Mouse (Mus musculus) granulocyte monocyte progenitor cell, adult 5-6 weeks (primary cell): Measurements from ENCODE around the gene Dnah3. TPM values are rescaled to one million over a fixed set of nuclear protein-coding genes. Genes with fewer than 3 reads are reported as not detected.

ENCODE experiments used
- ATAC-seq: replicated peaks from 2 replicates; pipeline ENCODE4 v1.8.0; 2016; ENCODE audit warnings: mild to moderate bottlenecking, moderate TSS enrichment, inconsistent platforms; ENCODE audit not compliant: poor library complexity, severe bottlenecking
- total RNA-seq, 2 experiments: library from RNA; stranded (forward) in 1 of 2; stranded (reverse) in 1 of 2; fragments of 200-712, 200-1000 nt in 1 of 2; fragments of >200 nt in 1 of 2; fragmentation: Nextera tagmentation in 1 of 2; gene quantifications; 2 replicates each; pipeline ENCODE4 v1.2.3; 2014 to 2017

The Dnah3 gene
- total RNA-seq (2014; fragmentation: Nextera tagmentation): not detected in 2 replicates
- total RNA-seq (2017): not detected in 2 replicates

GRCm38 (mm10) chr7:120095180-120095579, at the start of gene Dnah3:
TSS of gene Dnah3 (minus strand) at chr7:120095280.
- ATAC-seq: no peak

- no peak for ATAC-seq
These were observed 47.7 kb upstream of the Dnah3 start for GRCm38 (mm10) chr7:120142743-120143142.

GRCm38 (mm10) chr7:120128951-120129350, 33.9 kb upstream of the Dnah3 start:
- ATAC-seq: no peak

- ATAC-seq: no peak
These were observed 32.6 kb upstream of the Dnah3 start for GRCm38 (mm10) chr7:120127686-120128059.

GRCm38 (mm10) chr7:120126976-120127685, 32.1 kb upstream of the Dnah3 start:
- no peak for ATAC-seq

GRCm38 (mm10) chr7:120124844-120125243, 29.8 kb upstream of the Dnah3 start:
- peak; percentile 81 for ATAC-seq

GRCm38 (mm10) chr7:120123776-120124175, 28.7 kb upstream of the Dnah3 start:
- ATAC-seq: no peak

GRCm38 (mm10) chr7:120117529-120117928, 22.4 kb upstream of the Dnah3 start:
- no peak for ATAC-seq

- no peak for ATAC-seq
These were observed 21.9 kb upstream of the Dnah3 start for GRCm38 (mm10) chr7:120116976-120117375.

GRCm38 (mm10) chr7:120109676-120110075, 14.6 kb upstream of the Dnah3 start:
- no peak for ATAC-seq

- no peak for ATAC-seq
These were observed 11.3 kb upstream of the Dnah3 start for GRCm38 (mm10) chr7:120106356-120106755.

- ATAC-seq: no peak
These were observed 9.9 kb upstream of the Dnah3 start for GRCm38 (mm10) chr7:120104975-120105374.

GRCm38 (mm10) chr7:120103019-120103567, 8.0 kb upstream of the Dnah3 start:
- ATAC-seq: peak; percentile 35

GRCm38 (mm10) chr7:120102164-120102972, 7.3 kb upstream of the Dnah3 start, which contains the start of gene Tmem159:
TSS of gene Tmem159 (plus strand) at chr7:120102353.
- ATAC-seq: peak; percentile 90

- peak; percentile 43 for ATAC-seq
These were observed 3.3 kb upstream of the Dnah3 start for GRCm38 (mm10) chr7:120098403-120098802.

GRCm38 (mm10) chr7:120097845-120098244, 2.8 kb upstream of the Dnah3 start:
- peak; percentile 30 for ATAC-seq

- ATAC-seq: no peak
These were observed 864 bp downstream of the Dnah3 start for GRCm38 (mm10) chr7:120094216-120094615.

GRCm38 (mm10) chr7:120093033-120093432, 2.0 kb downstream of the Dnah3 start:
- ATAC-seq: no peak

- no peak for ATAC-seq
These were observed 14.9 kb downstream of the Dnah3 start for GRCm38 (mm10) chr7:120080177-120080576.

- no peak for ATAC-seq
These were observed 25.9 kb downstream of the Dnah3 start for GRCm38 (mm10) chr7:120069164-120069563.

GRCm38 (mm10) chr7:120068114-120068513, 27.0 kb downstream of the Dnah3 start:
- ATAC-seq: no peak
